Mouse (Mus musculus) forebrain, embryonic 13.5 days (tissue): ENCODE results near the gene Gfra4. TPM values are rescaled to one million over a fixed set of nuclear protein-coding genes. Genes with fewer than 3 reads are reported as not detected.

Experiments used
- ATAC-seq: fragments of 200-750 bp; cut with Nextera tagmentation; 2 replicates; pipeline ENCODE4 v1.8.0; 2017
- H3K27ac ChIP-seq: fragments of 300-500 bp; sonication (generic); 2 replicates; pipeline ENCODE4 v1.5.1; 2015; ENCODE audit warnings: inconsistent platforms, mild to moderate bottlenecking, moderate library complexity
- H3K27me3 ChIP-seq: fragments of 300-500 bp; sonication (generic); 2 replicates; pipeline ENCODE4 v1.6.1; 2015; ENCODE audit warnings: mild to moderate bottlenecking, inconsistent platforms
- H3K36me3 ChIP-seq: fragments of 300-500 bp; sonication (generic); 2 replicates; pipeline ENCODE4 v1.6.1; 2015; ENCODE audit warnings: mild to moderate bottlenecking, inconsistent platforms; ENCODE audit not compliant: poor library complexity, severe bottlenecking
- H3K4me1 ChIP-seq: fragments of 300-500 bp; sonication (generic); 2 replicates; pipeline ENCODE4 v1.6.1; 2015; ENCODE audit warnings: inconsistent platforms
- H3K4me2 ChIP-seq: fragments of 300-500 bp; sonication (generic); 2 replicates; pipeline ENCODE4 v1.6.1; 2015; ENCODE audit warnings: inconsistent platforms, mild to moderate bottlenecking, moderate library complexity
- H3K4me3 ChIP-seq: fragments of 300-500 bp; sonication (generic); 2 replicates; pipeline ENCODE4 v1.5.1; 2015; ENCODE audit warnings: mild to moderate bottlenecking, inconsistent platforms
- H3K9ac ChIP-seq: fragments of 300-500 bp; sonication (generic); 2 replicates; pipeline ENCODE4 v1.6.1; 2015; ENCODE audit warnings: mild to moderate bottlenecking, inconsistent platforms
- H3K9me3 ChIP-seq: fragments of 300-500 bp; sonication (generic); replicated peaks from 2 replicates; pipeline ENCODE4 v1.6.1; 2016; ENCODE audit warnings: inconsistent platforms
- WGBS: fragments of 180-500 bp; shearing (Covaris S2); methylation state at CpG from one replicate; pipeline ENCODE4 v1.1.7; 2015; 5-methylcytosine and 5-hydroxymethylcytosine counted together
- microRNA-seq: library from miRNA; unstranded; fragments of <30 nt; microRNA quantifications from one replicate; pipeline ENCODE4, GENCODE M21; 2016
- polyA plus RNA-seq: library from polyadenylated mRNA; unstranded; fragments of >200 nt; fragmentation: Nextera tagmentation; extraction: Ambion mirVana; gene quantifications from 2 replicates; pipeline ENCODE4 v1.2.1, GENCODE M21; 2015

Gfra4 gene
- polyA plus RNA-seq, 1 experiment from 2014 or later = 10.8 TPM

GRCm38 (mm10) chr2:131026941-131027340 is 15.9 kb downstream of the Gfra4 start:
- Histone ChIP-seq H3K4me3 (no peak overlapping the region), H3K9me3 (no peaks in the 10 kb centered on the region), H3K4me2 (no peak overlapping the region), H3K27ac (no peak overlapping the region), H3K27me3 (no peaks in the 10 kb centered on the region), H3K4me1 (no peaks in the 10 kb centered on the region), H3K36me3 (peaks cover 57% of the 10 kb centered on the region), H3K9ac (no peak overlapping the region)
- 91% methylated on average over 3 of the region's 3 CpGs for WGBS
- ATAC-seq = no peak

GRCm38 (mm10) chr2:131025230-131025629 is 17.7 kb downstream of the Gfra4 start:
- Histone ChIP-seq H3K4me3 (no peak overlapping the region), H3K9ac (no peak overlapping the region), H3K9me3 (no peaks in the 10 kb centered on the region), H3K36me3 (peaks cover 68% of the 10 kb centered on the region), H3K27me3 (no peaks in the 10 kb centered on the region), H3K27ac (no peak overlapping the region), H3K4me1 (no peaks in the 10 kb centered on the region), H3K4me2 (no peak overlapping the region)
- 91% methylated on average over 2 of the region's 2 CpGs for WGBS
- ATAC-seq = no peak

GRCm38 (mm10) chr2:131010566-131010965 is 32.3 kb downstream of the Gfra4 start:
- no peak for ATAC-seq
- Histone ChIP-seq H3K36me3 (peaks cover 50% of the 10 kb centered on the region), H3K27me3 (no peaks in the 10 kb centered on the region), H3K27ac (no peak overlapping the region), H3K4me2 (no peak overlapping the region), H3K4me3 (no peak overlapping the region), H3K9ac (no peak overlapping the region), H3K9me3 (no peaks in the 10 kb centered on the region), H3K4me1 (no peaks in the 10 kb centered on the region)
- 95% methylated on average over 1 of the region's 1 CpGs for WGBS

GRCm38 (mm10) chr2:131009123-131009522 is 33.8 kb downstream of the Gfra4 start:
- H3K27me3 ChIP-seq = no peaks in the 10 kb centered on the region
- peaks cover 50% of the 10 kb centered on the region for H3K36me3 ChIP-seq
- no peak overlapping the region for H3K9ac ChIP-seq
- H3K4me1 ChIP-seq = no peaks in the 10 kb centered on the region
- no peaks in the 10 kb centered on the region for H3K9me3 ChIP-seq
- H3K27ac ChIP-seq = no peak overlapping the region
- H3K4me2 ChIP-seq = no peak overlapping the region
- no peak overlapping the region for H3K4me3 ChIP-seq
- WGBS = 90% methylated on average over 2 of the region's 2 CpGs
- ATAC-seq = no peak

GRCm38 (mm10) chr2:130992818-130993217 is 50.1 kb downstream of the Gfra4 start:
- 95% methylated on average over 2 of the region's 2 CpGs for WGBS
- no peak overlapping the region for H3K9ac ChIP-seq
- H3K9me3 ChIP-seq = no peaks in the 10 kb centered on the region
- H3K4me2 ChIP-seq = no peak overlapping the region
- no peak overlapping the region for H3K4me3 ChIP-seq
- no peak for ATAC-seq
- H3K4me1 ChIP-seq = no peaks in the 10 kb centered on the region
- no peak overlapping the region for H3K27ac ChIP-seq
- no peaks in the 10 kb centered on the region for H3K27me3 ChIP-seq
- H3K36me3 ChIP-seq = peaks cover 25% of the 10 kb centered on the region

Small RNA genes within 50 kb of the gene (microRNA-seq; reads per million reads assigned to microRNA genes)
- not detected for gene Mir6973b

Other genes with a start within 250 kb of the Gfra4 start
- 78.5 and 86.3 TPM in 2 replicates for gene 4930402H24Rik, start 136.7 kb downstream of the Gfra4 start, polyA plus RNA-seq
- gene Atrn, start 136.6 kb downstream of the Gfra4 start, polyA plus RNA-seq = 8.4 and 8.9 TPM in 2 replicates
- gene Adam33, start 20.7 kb upstream of the Gfra4 start, polyA plus RNA-seq = 0.34 and 0.39 TPM in 2 replicates
- gene Siglec1, start 43.7 kb upstream of the Gfra4 start, polyA plus RNA-seq = 0.08 TPM in 2 replicates
- 2.4 and 3.3 TPM in 2 replicates for gene Hspa12b, start 84.2 kb upstream of the Gfra4 start, polyA plus RNA-seq
- not detected in 2 replicates for gene Gm11037, start 90.4 kb upstream of the Gfra4 start, polyA plus RNA-seq
- 97.1 and 99.3 TPM in 2 replicates for gene 1700037H04Rik, start 117.0 kb upstream of the Gfra4 start, polyA plus RNA-seq
- gene Cenpb, start 137.0 kb upstream of the Gfra4 start, polyA plus RNA-seq = 14.8 and 15.3 TPM in 2 replicates
- 52.0 and 59.7 TPM in 2 replicates for gene Cdc25b, start 143.9 kb upstream of the Gfra4 start, polyA plus RNA-seq
- gene Spef1, start 144.2 kb upstream of the Gfra4 start, polyA plus RNA-seq = 12.5 and 12.6 TPM in 2 replicates
- 31.3 and 32.4 TPM in 2 replicates for gene Ap5s1, start 164.0 kb upstream of the Gfra4 start, polyA plus RNA-seq
- gene Mavs, start 191.0 kb upstream of the Gfra4 start, polyA plus RNA-seq = 8.1 and 9.6 TPM in 2 replicates
- gene Pank2, start 219.4 kb upstream of the Gfra4 start, polyA plus RNA-seq = 34.3 and 42.6 TPM in 2 replicates